Mouse (Mus musculus) hindbrain, embryonic 11.5 days (tissue): Measurements from ENCODE around the gene Map3k20. TPM values are rescaled to one million over a fixed set of nuclear protein-coding genes. Genes with fewer than 3 reads are reported as not detected.

ENCODE experiments used
- ATAC-seq: fragments of 200-750 bp; cut with Nextera tagmentation; 2 replicates; pipeline ENCODE4 v1.8.0; 2017; ENCODE audit warnings: mild to moderate bottlenecking, moderate TSS enrichment, moderate library complexity; ENCODE audit not compliant: low FRiP score
- DNase-seq: peaks from one replicate; pipeline ENCODE4 v3.0.0-alpha.2; 2015; ENCODE audit warnings: low spot score
- H3K27ac ChIP-seq: fragments of 300-500 bp; sonication (generic); 2 replicates; pipeline ENCODE4 v1.5.1; 2014; ENCODE audit warnings: mild to moderate bottlenecking, low read depth, low read length
- H3K27me3 ChIP-seq: fragments of 300-500 bp; sonication (generic); 2 replicates; pipeline ENCODE4 v1.6.1; 2014; ENCODE audit warnings: mild to moderate bottlenecking, low read length, moderate library complexity, mixed read lengths; ENCODE audit not compliant: control insufficient read depth, insufficient read depth
- H3K36me3 ChIP-seq: fragments of 300-500 bp; sonication (generic); 2 replicates; pipeline ENCODE4 v1.6.1; 2014; ENCODE audit warnings: mild to moderate bottlenecking, low read length, moderate library complexity, mixed read lengths; ENCODE audit not compliant: control insufficient read depth, insufficient read depth
- H3K4me1 ChIP-seq: fragments of 300-500 bp; sonication (generic); replicated peaks from 2 replicates; pipeline ENCODE4 v1.6.1; 2014; ENCODE audit warnings: low read length, mixed read lengths; ENCODE audit not compliant: control insufficient read depth, insufficient read depth
- H3K4me2 ChIP-seq: fragments of 300-500 bp; sonication (generic); replicated peaks from 2 replicates; pipeline ENCODE4 v1.6.1; 2014; ENCODE audit warnings: mild to moderate bottlenecking, low read depth, low read length
- H3K4me3 ChIP-seq: fragments of 300-500 bp; sonication (generic); 2 replicates; pipeline ENCODE4 v1.5.1; 2014; ENCODE audit warnings: low read depth, low read length
- H3K9ac ChIP-seq: fragments of 300-500 bp; sonication (generic); 2 replicates; pipeline ENCODE4 v1.6.1; 2014; ENCODE audit warnings: low read depth, low read length
- H3K9me3 ChIP-seq: fragments of 300-500 bp; sonication (generic); 2 replicates; pipeline ENCODE4 v1.6.1; 2016; ENCODE audit warnings: low read length; ENCODE audit not compliant: control insufficient read depth
- WGBS: fragments of 180-500 bp; shearing (Covaris S2); extraction: QIAGEN DNeasy Blood & Tissue Kit; methylation state at CpG from one replicate; pipeline ENCODE4 v1.1.7; 2014; 5-methylcytosine and 5-hydroxymethylcytosine counted together
- polyA plus RNA-seq: library from polyadenylated mRNA; unstranded; fragments of >200 nt; fragmentation: Nextera tagmentation; extraction: Ambion mirVana; gene quantifications from 2 replicates; pipeline ENCODE4 v1.2.1, GENCODE M21; 2014

The Map3k20 gene
- polyA plus RNA-seq, 1 experiment from 2014 or later, result 11.0 TPM

DNA sequence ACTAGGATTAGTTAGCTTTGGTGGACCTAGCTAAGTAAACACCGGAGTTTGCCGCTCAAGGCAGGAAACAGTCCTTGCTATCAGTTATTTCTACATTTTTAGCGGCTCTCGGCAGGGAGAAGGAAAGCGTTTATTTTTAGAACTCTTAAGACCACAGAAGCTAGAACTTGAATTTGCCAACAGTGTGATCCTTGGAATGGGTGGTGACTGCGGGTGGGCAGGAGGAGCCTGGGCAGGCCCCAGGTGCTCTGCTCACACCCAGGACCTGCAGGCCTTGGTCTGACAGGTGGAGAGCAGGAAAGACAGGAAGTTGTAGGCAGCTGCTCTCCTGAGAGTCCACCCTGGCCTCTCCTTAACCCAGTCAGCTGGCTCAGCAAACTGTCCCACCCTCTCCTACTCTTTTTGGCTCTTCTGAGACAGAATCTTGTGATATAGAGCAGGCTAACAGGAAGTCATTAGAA lies 83.7 kb downstream of the Map3k20 start:
- H3K4me2 ChIP-seq, result no peak overlapping the region
- no peaks in the 10 kb centered on the region for H3K36me3 ChIP-seq
- no peaks in the 10 kb centered on the region for H3K9me3 ChIP-seq
- no peak for ATAC-seq
- no peaks in the 10 kb centered on the region for H3K4me1 ChIP-seq
- H3K27ac ChIP-seq, result no peak overlapping the region
- no peaks in the 10 kb centered on the region for H3K27me3 ChIP-seq
- WGBS, result 83% methylated on average over 6 of the region's 6 CpGs
- H3K9ac ChIP-seq, result no peak overlapping the region
- no peak for DNase-seq
- H3K4me3 ChIP-seq, result no peak overlapping the region

GRCm38 (mm10) chr2:72372136-72372535 lies 86.7 kb downstream of the Map3k20 start:
- no peaks in the 10 kb centered on the region for H3K4me1 ChIP-seq
- 87% methylated on average over 13 of the region's 13 CpGs for WGBS
- no peaks in the 10 kb centered on the region for H3K36me3 ChIP-seq
- H3K27ac ChIP-seq, result no peak overlapping the region
- DNase-seq (no peak), ATAC-seq (no peak)
- H3K9me3 ChIP-seq, result no peaks in the 10 kb centered on the region
- H3K4me3 ChIP-seq, result no peak overlapping the region
- no peak overlapping the region for H3K4me2 ChIP-seq
- H3K9ac ChIP-seq, result no peak overlapping the region
- H3K27me3 ChIP-seq, result no peaks in the 10 kb centered on the region

DNA sequence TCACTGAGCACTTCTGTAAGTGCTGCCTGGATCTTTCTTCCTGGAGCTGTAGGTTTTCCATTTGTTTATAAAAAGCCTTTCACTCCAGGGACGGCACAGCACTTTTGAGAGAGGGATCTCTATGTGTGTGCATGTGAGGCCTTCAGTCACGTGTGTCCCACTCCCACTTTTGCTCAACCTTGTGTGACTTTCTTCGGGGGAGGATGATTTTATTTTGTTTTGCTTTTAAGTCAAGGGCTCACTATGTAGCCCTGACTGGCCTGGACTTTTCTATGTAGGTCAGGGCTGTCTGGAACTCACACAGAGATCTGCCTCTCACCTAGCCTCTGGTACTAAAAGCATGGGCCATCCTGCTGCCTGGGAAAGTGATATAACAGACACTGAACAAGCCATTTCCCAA lies 88.6 kb downstream of the Map3k20 start:
- DNase-seq, result no peak
- Histone ChIP-seq H3K27ac (no peak overlapping the region), H3K36me3 (no peaks in the 10 kb centered on the region), H3K9me3 (no peaks in the 10 kb centered on the region), H3K27me3 (no peaks in the 10 kb centered on the region), H3K4me2 (no peak overlapping the region), H3K9ac (no peak overlapping the region), H3K4me1 (no peaks in the 10 kb centered on the region), H3K4me3 (no peak overlapping the region)
- no peak for ATAC-seq
- 77% methylated on average over 3 of the region's 3 CpGs for WGBS

DNA sequence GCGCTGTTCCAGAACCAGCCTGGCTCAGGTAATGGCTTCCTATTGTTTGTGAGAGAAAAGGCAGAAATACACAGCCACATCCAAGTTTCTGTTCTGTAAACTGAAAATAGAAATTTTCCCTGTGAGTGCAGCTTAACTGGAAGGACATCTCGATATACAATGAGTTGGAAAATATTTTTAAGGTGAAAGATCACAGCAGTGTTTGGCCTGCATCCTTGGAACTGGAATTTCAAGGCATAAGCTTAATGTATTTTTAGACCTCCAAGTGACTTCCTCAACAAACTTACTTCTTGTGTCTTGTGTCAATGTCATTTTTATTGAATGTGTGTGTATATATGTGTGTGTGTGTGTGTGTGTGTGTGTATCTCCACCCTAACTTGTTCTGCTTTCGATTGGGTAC lies 90.4 kb downstream of the Map3k20 start:
- no peaks in the 10 kb centered on the region for H3K27me3 ChIP-seq
- no peaks in the 10 kb centered on the region for H3K4me1 ChIP-seq
- no peak overlapping the region for H3K4me3 ChIP-seq
- no peaks in the 10 kb centered on the region for H3K9me3 ChIP-seq
- H3K4me2 ChIP-seq, result no peak overlapping the region
- no peak for DNase-seq
- H3K9ac ChIP-seq, result no peak overlapping the region
- ATAC-seq, result no peak
- H3K36me3 ChIP-seq, result no peaks in the 10 kb centered on the region
- H3K27ac ChIP-seq, result no peak overlapping the region
- WGBS, result 94% methylated on average over 3 of the region's 3 CpGs

DNA sequence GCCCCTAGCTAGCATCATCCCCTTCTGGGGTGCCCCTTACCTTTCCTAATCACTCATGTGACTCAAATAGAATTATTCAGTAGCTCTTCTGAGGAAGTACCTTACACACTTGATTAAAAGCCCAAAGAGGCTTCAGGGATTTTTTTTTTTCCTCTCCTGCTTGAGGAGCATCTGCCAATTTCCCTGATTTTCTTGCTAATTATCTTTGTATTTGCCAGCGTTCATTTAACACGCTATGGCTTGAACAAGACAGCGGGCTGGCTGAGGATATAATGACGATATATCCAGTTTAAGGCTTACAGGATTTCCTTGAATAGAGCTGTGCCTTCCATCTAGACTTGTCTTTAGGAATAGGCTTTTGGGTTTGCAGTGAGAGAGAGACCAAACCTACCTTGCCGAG lies 91.5 kb downstream of the Map3k20 start:
- Histone ChIP-seq H3K36me3 (no peaks in the 10 kb centered on the region), H3K4me2 (no peak overlapping the region), H3K4me3 (no peak overlapping the region), H3K9me3 (no peaks in the 10 kb centered on the region), H3K27ac (no peak overlapping the region), H3K4me1 (no peaks in the 10 kb centered on the region), H3K9ac (no peak overlapping the region), H3K27me3 (no peaks in the 10 kb centered on the region)
- DNase-seq, result no peak
- WGBS, result 95% methylated on average over 5 of the region's 5 CpGs
- ATAC-seq, result no peak

GRCm38 (mm10) chr2:72379425-72379824 lies 94.0 kb downstream of the Map3k20 start:
- H3K36me3 ChIP-seq, result no peaks in the 10 kb centered on the region
- ATAC-seq, result no peak
- no peak overlapping the region for H3K9ac ChIP-seq
- 95% methylated on average over 11 of the region's 11 CpGs for WGBS
- no peak for DNase-seq
- no peak overlapping the region for H3K4me2 ChIP-seq
- no peaks in the 10 kb centered on the region for H3K9me3 ChIP-seq
- no peaks in the 10 kb centered on the region for H3K4me1 ChIP-seq
- no peak overlapping the region for H3K4me3 ChIP-seq
- no peak overlapping the region for H3K27ac ChIP-seq
- H3K27me3 ChIP-seq, result no peaks in the 10 kb centered on the region

DNA sequence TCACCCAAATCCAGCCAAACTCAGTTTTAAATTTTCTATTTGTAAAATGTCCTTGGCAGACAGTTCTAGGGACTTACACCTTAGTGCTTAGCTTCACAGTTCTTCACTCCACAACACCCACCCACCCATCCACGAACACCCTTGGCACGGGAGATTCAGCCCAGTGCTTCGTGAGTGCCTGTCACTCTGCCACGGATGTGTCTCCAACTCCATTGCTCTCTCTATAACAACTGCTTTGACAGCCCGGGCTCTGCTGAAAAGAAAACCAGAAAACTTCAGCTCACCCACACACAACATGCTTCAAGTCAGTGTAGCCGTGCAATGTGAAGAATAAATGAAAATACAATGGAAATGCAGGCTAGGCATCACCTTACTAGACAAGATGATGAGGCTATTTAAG lies 97.2 kb downstream of the Map3k20 start:
- no peak overlapping the region for H3K27ac ChIP-seq
- no peak for DNase-seq
- no peaks in the 10 kb centered on the region for H3K4me1 ChIP-seq
- H3K4me3 ChIP-seq, result no peak overlapping the region
- H3K9ac ChIP-seq, result no peak overlapping the region
- ATAC-seq, result no peak
- no peaks in the 10 kb centered on the region for H3K36me3 ChIP-seq
- no peak overlapping the region for H3K4me2 ChIP-seq
- no peaks in the 10 kb centered on the region for H3K9me3 ChIP-seq
- H3K27me3 ChIP-seq, result no peaks in the 10 kb centered on the region
- WGBS, result 89% methylated on average over 6 of the region's 6 CpGs

GRCm38 (mm10) chr2:72383321-72383720 lies 97.9 kb downstream of the Map3k20 start:
- H3K9me3 ChIP-seq, result no peaks in the 10 kb centered on the region
- H3K9ac ChIP-seq, result no peak overlapping the region
- DNase-seq, result no peak
- 82% methylated on average over 11 of the region's 11 CpGs for WGBS
- no peaks in the 10 kb centered on the region for H3K27me3 ChIP-seq
- no peak overlapping the region for H3K4me3 ChIP-seq
- no peak for ATAC-seq
- H3K36me3 ChIP-seq, result no peaks in the 10 kb centered on the region
- no peak overlapping the region for H3K4me2 ChIP-seq
- H3K4me1 ChIP-seq, result no peaks in the 10 kb centered on the region
- no peak overlapping the region for H3K27ac ChIP-seq

DNA sequence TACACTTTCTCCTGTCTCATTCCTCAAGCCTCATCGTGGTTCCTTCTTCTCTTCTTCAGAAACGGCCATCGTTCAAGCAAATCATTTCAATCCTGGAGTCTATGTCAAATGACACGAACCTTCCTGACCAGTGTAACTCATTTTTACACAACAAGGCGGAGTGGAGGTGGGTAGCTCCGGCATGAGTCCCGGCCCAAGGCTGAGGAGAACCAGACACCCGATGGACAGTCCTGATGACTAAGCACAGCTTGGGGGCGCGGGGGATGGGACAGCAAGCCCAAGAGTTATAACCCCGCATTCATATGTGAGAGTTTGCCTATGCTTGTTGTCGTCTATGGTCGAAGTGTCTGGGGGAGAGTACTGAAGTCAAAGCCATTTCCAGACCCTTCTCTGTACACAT lies 104.0 kb downstream of the Map3k20 start:
- H3K4me3 ChIP-seq, result no peak overlapping the region
- no peak overlapping the region for H3K9ac ChIP-seq
- no peaks in the 10 kb centered on the region for H3K36me3 ChIP-seq
- 89% methylated on average over 13 of the region's 13 CpGs for WGBS
- no peak overlapping the region for H3K27ac ChIP-seq
- ATAC-seq, result no peak
- H3K27me3 ChIP-seq, result no peaks in the 10 kb centered on the region
- DNase-seq, result no peak
- H3K4me2 ChIP-seq, result no peak overlapping the region
- no peaks in the 10 kb centered on the region for H3K9me3 ChIP-seq
- H3K4me1 ChIP-seq, result no peaks in the 10 kb centered on the region
